Mouse (Mus musculus) spleen, postnatal 36 days (tissue): ENCODE data around the gene Ralgapa2.
"Not testable (repeated sequence)": the region's sequence is repeated elsewhere in the genome, so short reads cannot be mapped to it uniquely, and the experiment has no call there.

Source experiments
- DNase-seq, 2 experiments: peaks; one replicate each; pipeline ENCODE4 v3.0.0; 2022; ENCODE audit warnings: low spot score in 2 of 2, mixed read lengths in 1 of 2

The Ralgapa2 gene

DNA sequence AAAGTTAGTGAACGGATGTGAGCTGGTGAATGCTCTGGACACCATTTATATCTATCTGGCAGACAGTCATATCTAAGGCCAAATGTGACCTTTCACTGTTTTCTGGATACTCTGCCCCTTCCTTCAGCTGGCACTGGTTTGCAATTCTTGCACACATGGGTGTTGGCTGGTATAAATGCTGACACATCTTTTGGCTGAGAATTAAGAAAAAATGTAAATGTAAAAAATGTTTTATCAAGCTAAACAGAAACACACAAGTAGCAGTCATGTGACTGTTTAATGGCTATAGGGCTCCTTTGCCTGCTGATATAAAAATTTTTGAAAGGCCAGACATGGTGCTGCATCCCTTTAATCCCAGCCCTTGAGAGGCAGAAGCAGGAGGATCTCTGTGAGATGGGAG, 13.0 kb downstream of the Ralgapa2 start:
- DNase-seq = no peak

DNA sequence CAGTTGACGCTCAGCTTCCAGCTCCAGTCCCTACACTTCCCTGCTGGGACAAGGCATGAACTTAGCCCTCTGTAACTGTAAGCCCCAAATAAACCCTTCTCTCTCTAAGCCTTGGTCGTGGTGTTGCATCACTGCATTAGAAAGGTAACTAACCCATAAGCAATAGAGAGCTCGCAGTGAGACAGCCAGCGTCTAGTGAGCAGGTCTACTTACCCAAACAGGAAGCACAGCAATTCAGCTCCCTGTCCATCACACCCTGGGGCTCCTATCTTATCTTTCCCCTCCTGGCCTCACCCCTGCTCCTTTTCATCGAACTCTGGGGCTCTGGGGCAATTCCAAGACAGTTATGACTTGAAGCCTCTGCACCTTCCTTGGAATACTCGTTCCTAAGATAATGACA, 13.8 kb downstream of the Ralgapa2 start:
- DNase-seq = no peak

- DNase-seq = no peak
Measured at GRCm38 (mm10) chr2:146496995-146497394, 15.1 kb downstream of the Ralgapa2 start.

GRCm38 (mm10) chr2:146495781-146496180, 16.4 kb downstream of the Ralgapa2 start:
- DNase-seq = no peak

- DNase-seq = no peak
Measured at GRCm38 (mm10) chr2:146493354-146493946, 18.7 kb downstream of the Ralgapa2 start.

- DNase-seq = no peak
Measured at GRCm38 (mm10) chr2:146491830-146492610, 20.1 kb downstream of the Ralgapa2 start.

GRCm38 (mm10) chr2:146490926-146491325, 21.2 kb downstream of the Ralgapa2 start:
- no peak for DNase-seq

DNA sequence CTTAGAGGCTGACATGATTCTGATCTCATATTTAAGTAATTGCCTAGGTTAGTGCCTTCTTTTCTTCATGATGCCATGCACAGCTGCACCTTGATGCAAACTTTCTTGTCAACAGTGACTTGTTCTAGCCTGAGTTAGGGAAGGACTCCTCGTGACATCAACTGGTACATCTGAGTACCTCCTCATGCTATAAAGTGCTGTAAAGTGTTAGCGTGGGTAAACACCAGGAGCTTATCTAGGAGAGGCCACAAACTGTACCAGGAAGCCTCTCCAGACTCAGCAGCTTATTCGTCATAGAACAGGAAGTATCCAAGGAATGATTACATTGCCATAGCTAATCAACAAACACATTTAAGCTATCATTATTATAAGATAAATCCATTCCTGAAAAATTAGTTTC, 23.9 kb downstream of the Ralgapa2 start:
- no peak for DNase-seq

- DNase-seq = no peak
Measured at GRCm38 (mm10) chr2:146482859-146483258, 29.3 kb downstream of the Ralgapa2 start.

GRCm38 (mm10) chr2:146477491-146477890, 34.7 kb downstream of the Ralgapa2 start:
- DNase-seq = no peak

DNA sequence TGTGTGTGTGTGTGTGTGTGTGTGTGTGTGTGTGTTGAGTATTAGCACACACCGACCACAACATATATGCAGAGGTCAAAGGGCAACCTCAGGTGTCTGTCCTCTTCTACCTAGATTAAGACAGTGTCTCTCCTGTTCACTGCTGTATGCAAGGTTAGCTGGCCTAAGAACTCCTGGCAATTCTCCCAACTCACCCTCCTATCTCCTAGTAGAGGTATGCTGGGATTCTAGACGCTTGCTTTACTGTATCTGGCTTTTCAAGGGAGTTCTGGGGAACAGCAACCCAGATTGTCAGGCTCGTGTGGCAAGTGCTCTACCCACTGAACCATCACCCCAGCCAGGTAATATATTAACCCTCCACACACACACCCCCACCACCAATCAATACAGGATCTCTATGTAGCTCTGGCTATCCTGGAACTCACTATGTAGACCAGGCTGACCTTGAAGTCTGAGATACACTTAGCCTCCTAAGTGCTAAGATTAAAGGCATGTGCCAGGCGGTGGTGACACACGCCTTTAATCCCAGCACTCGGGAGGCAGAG, 35.6 kb downstream of the Ralgapa2 start:
- DNase-seq = no peak

DNA sequence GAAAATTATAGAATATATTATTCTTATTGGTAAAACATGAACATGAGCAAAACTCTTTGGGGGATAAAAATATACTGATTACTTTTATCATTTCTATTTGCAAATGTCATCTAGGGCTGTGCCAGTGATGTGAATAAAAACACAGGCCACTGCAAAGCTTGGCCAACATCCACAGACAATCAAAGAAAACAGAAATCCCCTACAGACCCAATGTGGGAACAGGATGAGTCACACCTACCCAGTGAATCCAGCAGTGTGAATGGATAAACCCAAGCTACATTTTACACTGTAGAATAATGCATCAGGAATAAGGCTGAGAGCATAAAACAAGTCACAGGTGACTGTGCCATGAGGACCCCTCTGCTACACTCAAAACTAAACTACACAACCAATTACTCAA, 36.1 kb downstream of the Ralgapa2 start:
- DNase-seq = no peak

- peak; percentile 3 to 18 for DNase-seq
Measured at GRCm38 (mm10) chr2:146470947-146471346, 41.2 kb downstream of the Ralgapa2 start.

DNA sequence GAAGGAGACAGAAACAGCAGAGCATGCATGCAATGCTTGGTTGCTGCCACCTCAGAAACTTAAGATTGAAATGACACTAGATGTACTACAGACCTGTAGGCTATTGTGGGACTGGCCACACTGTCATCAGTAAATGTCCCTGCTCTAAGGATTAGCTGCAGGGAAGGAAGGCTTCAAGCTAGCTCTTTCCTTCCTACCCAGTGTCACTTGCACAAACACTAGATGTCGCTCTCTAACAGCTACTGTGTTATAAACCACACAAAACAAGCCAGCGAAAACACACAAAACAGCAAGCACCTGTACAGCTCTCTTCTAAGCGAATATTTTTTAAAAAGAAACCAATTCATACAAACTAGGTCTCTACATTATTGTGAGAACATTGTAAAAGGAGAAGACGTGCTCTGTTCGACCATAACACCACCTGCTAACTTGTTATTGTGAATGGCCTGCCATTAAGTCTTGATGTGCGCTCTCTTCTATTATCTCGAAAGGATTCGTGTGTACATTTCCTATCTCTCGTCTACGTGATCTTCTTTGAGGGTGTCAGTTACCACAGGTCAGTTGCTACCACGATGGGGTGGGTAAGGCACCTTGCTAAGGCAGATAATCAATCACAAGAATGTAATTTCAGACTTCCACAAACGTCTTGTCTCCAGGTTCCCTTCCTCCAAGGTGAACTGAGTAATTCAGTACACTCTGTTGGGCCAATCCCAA, 42.3 kb downstream of the Ralgapa2 start:
- DNase-seq = no peak

DNA sequence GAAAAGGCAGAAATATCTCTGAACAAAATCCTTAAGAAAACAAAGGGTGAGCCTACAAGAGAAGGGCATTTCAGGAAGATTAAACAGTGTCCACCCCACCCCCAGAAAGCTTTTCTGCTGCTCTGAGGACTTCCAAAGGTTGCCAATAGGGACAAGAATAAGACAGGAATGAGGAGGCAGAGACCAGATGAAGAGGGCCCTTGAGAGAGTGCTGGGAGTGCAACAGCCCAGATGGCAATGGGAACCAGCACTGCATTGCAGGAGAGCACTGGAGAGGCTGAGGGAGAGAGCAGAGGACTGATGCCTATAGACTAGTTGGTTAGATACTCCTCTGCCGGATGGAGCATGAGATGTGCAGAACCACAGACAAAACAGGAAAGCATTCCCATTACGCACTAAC, 43.2 kb downstream of the Ralgapa2 start:
- no peak for DNase-seq

GRCm38 (mm10) chr2:146468016-146468415, 44.1 kb downstream of the Ralgapa2 start:
- DNase-seq = no peak

DNA sequence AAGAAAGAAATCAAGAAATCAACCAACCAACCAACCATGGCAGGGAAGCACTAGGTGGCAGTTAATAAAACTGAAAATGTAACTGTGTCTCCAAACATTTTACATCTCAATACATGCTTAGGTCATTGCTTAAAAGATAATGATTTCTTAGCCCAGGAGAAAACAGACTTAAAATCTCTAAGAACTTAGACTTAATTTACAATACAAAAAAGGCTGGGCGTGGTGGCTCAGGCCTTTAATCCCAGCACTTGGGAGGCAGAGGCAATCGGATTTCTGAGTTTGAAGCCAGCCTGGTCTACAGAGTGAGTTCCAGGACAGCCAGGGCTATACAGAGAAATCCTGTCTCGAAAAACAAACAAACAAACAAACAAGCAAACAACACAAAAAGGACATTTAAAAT, 45.3 kb downstream of the Ralgapa2 start:
- not testable (repeated sequence) for DNase-seq

DNA sequence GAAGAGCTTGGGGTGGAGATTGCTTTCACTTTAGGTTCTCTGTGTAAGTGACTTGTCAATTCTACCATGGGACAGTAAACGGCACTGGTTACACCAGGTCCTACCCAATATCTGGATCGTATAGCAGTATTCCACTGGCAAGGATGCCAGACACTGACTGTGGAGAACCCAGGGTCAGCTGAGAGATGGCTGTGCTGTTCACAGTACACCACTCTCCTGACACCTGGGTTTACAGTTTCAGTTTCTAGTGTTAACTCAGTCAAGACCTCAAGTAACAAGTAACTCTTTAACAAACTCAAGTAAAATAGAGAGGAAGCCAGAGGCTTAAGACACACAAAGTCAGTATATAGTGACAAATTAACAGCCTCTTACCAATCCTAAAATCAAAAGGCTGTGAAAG, 54.6 kb downstream of the Ralgapa2 start:
- DNase-seq = no peak

GRCm38 (mm10) chr2:146456612-146457011, 55.5 kb downstream of the Ralgapa2 start:
- no peak for DNase-seq

- no peak for DNase-seq
Measured at GRCm38 (mm10) chr2:146456062-146456461, 56.1 kb downstream of the Ralgapa2 start.

DNA sequence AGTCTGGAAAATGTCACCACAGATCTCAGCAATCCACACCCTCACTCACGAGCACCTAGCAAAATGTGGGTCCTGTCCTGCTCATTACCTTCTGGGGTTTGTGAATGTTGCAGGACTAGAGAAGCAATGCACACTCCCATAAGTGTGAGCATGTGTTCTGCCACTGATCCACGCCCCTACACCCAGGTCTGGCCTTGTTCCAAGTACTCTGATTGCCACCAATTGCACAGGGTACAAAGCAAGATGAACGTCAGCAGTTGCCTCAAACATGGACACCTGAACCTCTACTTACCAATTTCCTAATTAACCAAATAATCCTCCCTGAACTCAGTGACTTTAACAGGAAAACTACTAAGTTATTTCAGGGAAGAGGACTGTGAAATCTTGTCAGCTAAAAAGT, 68.1 kb downstream of the Ralgapa2 start:
- no peak for DNase-seq

DNA sequence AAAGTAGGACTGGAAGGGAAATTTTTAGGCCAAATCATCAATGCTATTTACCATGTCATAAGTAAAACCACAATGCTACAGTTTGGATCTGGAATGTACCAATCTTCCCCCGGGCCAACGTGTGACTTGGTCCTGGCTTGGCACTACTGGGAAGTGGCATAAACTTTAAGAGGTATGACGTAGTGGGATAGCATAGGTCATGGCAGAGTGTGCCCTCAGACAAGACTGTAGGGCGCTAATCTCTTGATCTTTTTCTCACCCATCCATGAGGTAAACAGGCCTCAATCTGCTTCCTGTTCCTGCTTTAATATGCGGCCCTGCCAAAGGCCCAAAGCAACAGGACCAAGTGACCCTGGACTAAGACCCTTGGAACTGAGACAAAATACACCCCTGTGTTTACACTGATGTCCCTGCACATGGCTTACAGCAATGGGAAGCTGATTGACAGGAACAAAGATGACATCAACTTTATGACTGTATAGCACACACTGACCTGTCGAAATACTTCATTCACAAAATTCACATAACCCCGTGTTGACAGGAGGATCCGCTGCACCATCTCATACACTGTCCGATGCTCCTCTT, 68.8 kb downstream of the Ralgapa2 start:
- DNase-seq = no peak
